Mouse (Mus musculus) midbrain, embryonic 10.5 days (tissue): ENCODE measurements around the gene Fam169b. TPM values are rescaled to one million over a fixed set of nuclear protein-coding genes. Genes with fewer than 3 reads are reported as not detected.
A peak's percentile ranks its signal among the peaks of the same experiment; 100 is the strongest.

ENCODE experiments used
- DNase-seq: peaks from one replicate; pipeline ENCODE4 v3.0.0-alpha.2; 2017; ENCODE audit warnings: low spot score
- H3K27ac ChIP-seq: fragments of 300-500 bp; sonication (generic); replicated peaks from 2 replicates; pipeline ENCODE4 v1.5.1; 2016; ENCODE audit warnings: mild to moderate bottlenecking
- H3K27me3 ChIP-seq: fragments of 300-500 bp; sonication (generic); 2 replicates; pipeline ENCODE4 v1.6.1; 2016; ENCODE audit warnings: low read depth, mild to moderate bottlenecking; ENCODE audit not compliant: poor library complexity, severe bottlenecking
- H3K36me3 ChIP-seq: fragments of 300-500 bp; sonication (generic); 2 replicates; pipeline ENCODE4 v1.6.1; 2016; ENCODE audit warnings: mild to moderate bottlenecking, moderate library complexity
- H3K4me1 ChIP-seq: fragments of 300-500 bp; sonication (generic); 2 replicates; pipeline ENCODE4 v1.6.1; 2016
- H3K4me3 ChIP-seq: fragments of 300-500 bp; sonication (generic); 2 replicates; pipeline ENCODE4 v1.5.1; 2016; ENCODE audit warnings: mild to moderate bottlenecking, moderate library complexity
- H3K9me3 ChIP-seq: fragments of 300-500 bp; sonication (generic); replicated peaks from 2 replicates; pipeline ENCODE4 v1.6.1; 2016; ENCODE audit warnings: mild to moderate bottlenecking
- WGBS: fragments of 180-500 bp; shearing (Covaris S2); methylation state at CpG from one replicate; pipeline ENCODE4 v1.1.7; 2016; 5-methylcytosine and 5-hydroxymethylcytosine counted together
- polyA plus RNA-seq: library from polyadenylated mRNA; unstranded; fragments of >200 nt; fragmentation: Nextera tagmentation; extraction: Ambion mirVana; gene quantifications from 2 replicates; pipeline ENCODE4 v1.2.1, GENCODE M21; 2016

Gene Fam169b
- polyA plus RNA-seq, 1 experiment from 2014 or later, result 0.30 TPM

DNA sequence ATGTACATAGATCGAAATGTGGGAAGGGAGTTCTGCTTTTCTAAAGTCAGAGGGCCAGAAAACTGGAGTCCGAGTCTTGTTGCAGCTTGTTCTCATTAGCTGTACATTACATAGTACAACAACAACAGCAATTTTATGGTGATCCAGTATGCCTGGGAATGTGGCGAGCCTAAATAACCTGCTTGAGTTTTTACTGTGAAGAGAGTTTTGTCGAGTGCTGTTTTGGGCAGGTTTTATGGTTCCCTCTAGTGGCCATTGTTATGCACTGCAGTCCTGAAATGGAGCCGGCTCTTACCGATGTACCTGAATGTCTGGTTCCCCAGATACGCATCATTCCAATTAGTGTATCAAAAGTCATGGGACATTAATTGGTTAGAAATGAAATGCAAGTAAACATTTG lies 83.8 kb downstream of the Fam169b start:
- no peaks in the 10 kb centered on the region; the same call in 1 of the 2 replicates for H3K4me1 ChIP-seq
- H3K36me3 ChIP-seq, result no peaks in the 10 kb centered on the region
- no peaks in the 10 kb centered on the region for H3K9me3 ChIP-seq
- WGBS, result 28% methylated on average over 7 of the region's 7 CpGs
- peak; percentile 57 for DNase-seq
- no peak overlapping the region for H3K4me3 ChIP-seq
- H3K27me3 ChIP-seq, result peaks cover 9% of the 10 kb centered on the region; the same call in 1 of the 2 replicates
- H3K27ac ChIP-seq, result no peak overlapping the region

DNA sequence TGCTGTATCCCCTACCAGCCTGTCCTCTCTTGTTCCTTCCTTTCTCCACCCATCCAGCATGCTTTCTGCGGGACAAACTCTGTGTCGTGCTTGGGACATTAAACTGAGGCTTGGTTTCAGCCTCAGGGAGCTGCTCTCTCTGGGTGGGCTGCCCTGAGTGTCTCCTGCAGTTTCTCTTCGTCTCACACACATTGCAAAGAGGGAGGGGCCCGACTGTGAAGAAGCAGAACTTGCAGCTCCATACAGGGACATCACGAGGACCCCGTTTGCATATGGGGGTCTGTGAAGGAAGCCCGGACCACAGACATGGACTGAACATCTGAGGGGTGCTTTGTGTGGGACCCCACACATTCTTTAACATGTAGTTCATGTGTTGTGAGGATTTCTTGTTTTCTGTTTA lies 89.0 kb downstream of the Fam169b start:
- no peak overlapping the region for H3K4me3 ChIP-seq
- 75% methylated on average over 7 of the region's 7 CpGs for WGBS
- H3K27ac ChIP-seq, result no peak overlapping the region
- peaks cover 9% of the 10 kb centered on the region; the same call in 1 of the 2 replicates for H3K27me3 ChIP-seq
- no peaks in the 10 kb centered on the region for H3K4me1 ChIP-seq
- no peaks in the 10 kb centered on the region for H3K36me3 ChIP-seq
- H3K9me3 ChIP-seq, result no peaks in the 10 kb centered on the region
- no peak for DNase-seq

DNA sequence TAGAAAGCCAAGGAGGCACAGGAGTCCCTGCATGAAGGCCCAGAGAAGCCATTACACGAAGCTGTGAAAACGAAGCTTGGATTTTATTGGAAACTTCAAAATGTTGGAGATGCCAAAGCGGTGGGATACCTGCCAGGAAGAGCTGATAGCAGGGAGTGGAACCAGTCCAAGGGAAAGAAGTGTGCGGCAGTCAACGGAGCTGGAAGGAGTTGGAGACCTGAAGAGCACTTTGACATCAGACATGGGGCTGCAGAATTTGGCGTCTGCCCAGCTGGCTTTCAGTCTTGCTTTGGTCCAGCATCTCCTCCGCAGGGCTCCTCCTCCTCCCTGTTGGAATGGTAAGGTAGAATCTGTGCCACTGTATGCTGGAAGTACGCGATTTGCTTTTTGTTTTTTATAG lies 92.1 kb downstream of the Fam169b start:
- H3K4me3 ChIP-seq, result no peak overlapping the region
- no peak for DNase-seq

GRCm38 (mm10) chr7:68368948-68369347 lies 95.3 kb downstream of the Fam169b start:
- 89% methylated on average over 12 of the region's 12 CpGs for WGBS
- H3K4me1 ChIP-seq, result peaks cover 9% of the 10 kb centered on the region; the same call in 1 of the 2 replicates
- no peaks in the 10 kb centered on the region for H3K9me3 ChIP-seq
- H3K27me3 ChIP-seq, result peaks cover 39% of the 10 kb centered on the region
- no peak overlapping the region for H3K27ac ChIP-seq
- no peak overlapping the region for H3K4me3 ChIP-seq
- no peaks in the 10 kb centered on the region for H3K36me3 ChIP-seq
- no peak for DNase-seq

More for the DNA sequence above, 92.1 kb downstream of the Fam169b start:
- Histone ChIP-seq H3K4me1 (peaks cover 9% of the 10 kb centered on the region; the same call in 1 of the 2 replicates), H3K27me3 (peaks cover 9% of the 10 kb centered on the region; the same call in 1 of the 2 replicates), H3K36me3 (no peaks in the 10 kb centered on the region), H3K27ac (no peak overlapping the region), H3K9me3 (no peaks in the 10 kb centered on the region)
- 89% methylated on average over 9 of the region's 9 CpGs for WGBS

- Histone ChIP-seq H3K9me3 (no peaks in the 10 kb centered on the region), H3K4me3 (peak overlapping the region; percentile 53), H3K27me3 (peaks cover 39% of the 10 kb centered on the region), H3K27ac (0 out of 2 replicates have a peak overlapping the region, but pooled peaks have one; percentile 9), H3K36me3 (no peaks in the 10 kb centered on the region), H3K4me1 (peaks cover 13% of the 10 kb centered on the region)
- peak; percentile 85 for DNase-seq
- 1% methylated on average over 12 of the region's 13 CpGs for WGBS
Observed at GRCm38 (mm10) chr7:68369694-68370093, 96.1 kb downstream of the Fam169b start.

DNA sequence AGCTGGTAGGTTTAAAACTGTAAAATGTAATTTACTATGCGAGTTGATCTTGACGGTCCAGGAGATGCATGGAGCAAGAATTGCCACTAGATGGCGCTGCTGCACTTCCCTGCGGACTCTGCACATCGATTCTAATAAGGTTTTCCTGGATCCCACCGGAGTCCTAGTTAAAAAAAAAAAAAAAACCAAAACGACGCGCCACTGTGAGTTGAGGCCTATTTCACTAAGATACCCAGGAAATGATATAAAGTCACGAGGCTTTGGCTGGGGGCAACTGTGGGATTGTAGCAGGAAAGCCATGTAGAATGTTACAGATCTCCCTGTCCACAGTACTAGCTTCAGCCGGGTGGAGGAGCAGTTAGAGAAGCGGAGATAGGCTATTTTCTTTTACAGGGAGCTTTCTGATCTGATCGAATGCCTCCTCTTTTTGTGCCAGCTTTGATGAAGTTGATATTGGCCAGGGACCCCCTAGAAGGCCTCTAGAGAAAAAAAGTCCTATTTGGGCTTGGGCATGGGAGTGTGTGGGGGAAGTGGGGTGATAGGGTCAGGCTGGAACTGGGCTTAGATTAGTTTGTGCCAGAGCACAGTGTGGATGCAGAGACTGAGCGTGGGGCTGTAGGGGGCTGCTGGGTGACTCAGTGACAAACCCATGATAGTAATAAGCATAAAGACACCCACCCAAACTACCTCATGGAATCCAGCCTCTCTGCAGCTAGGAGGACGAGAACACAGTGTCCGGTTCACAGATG lies 100.6 kb downstream of the Fam169b start:
- Histone ChIP-seq H3K4me3 (peak overlapping the region; percentile 39), H3K36me3 (no peaks in the 10 kb centered on the region), H3K4me1 (peaks cover 16% of the 10 kb centered on the region), H3K27me3 (peaks cover 43% of the 10 kb centered on the region), H3K27ac (no peak overlapping the region), H3K9me3 (no peaks in the 10 kb centered on the region)
- WGBS, result 19% methylated on average over 16 of the region's 16 CpGs
- peak; percentile 77 for DNase-seq

- Histone ChIP-seq H3K27me3 (no peaks in the 10 kb centered on the region), H3K36me3 (no peaks in the 10 kb centered on the region), H3K9me3 (no peaks in the 10 kb centered on the region), H3K27ac (no peak overlapping the region), H3K4me1 (peaks cover 5% of the 10 kb centered on the region; the same call in 1 of the 2 replicates), H3K4me3 (no peak overlapping the region)
- DNase-seq, result peak; percentile 26
- WGBS, result 43% methylated on average over 9 of the region's 9 CpGs
Observed at GRCm38 (mm10) chr7:68382187-68382586, 108.5 kb downstream of the Fam169b start.

DNA sequence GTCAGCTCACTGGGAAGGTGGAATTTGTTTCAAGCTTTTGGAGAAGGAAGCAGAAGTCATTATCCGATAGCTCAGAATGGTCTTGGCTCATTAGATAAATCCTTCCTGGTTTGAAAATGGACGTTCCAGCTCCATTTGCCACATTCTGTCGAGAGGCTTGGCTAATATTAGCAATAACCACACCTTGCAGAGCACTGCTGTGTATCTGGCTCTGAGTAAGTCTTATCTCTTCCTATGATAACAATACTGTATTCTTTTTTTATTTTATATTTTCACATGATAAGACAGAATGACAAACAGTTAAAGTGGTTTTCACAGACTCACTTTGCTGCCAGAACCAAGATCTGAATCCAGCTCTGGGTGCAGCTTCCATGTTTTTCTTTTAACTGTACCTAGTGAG lies 113.1 kb downstream of the Fam169b start:
- H3K27ac ChIP-seq, result no peak overlapping the region
- no peak overlapping the region for H3K4me3 ChIP-seq
- 88% methylated on average over 3 of the region's 3 CpGs for WGBS
- H3K4me1 ChIP-seq, result peaks cover 5% of the 10 kb centered on the region; the same call in 1 of the 2 replicates
- no peak for DNase-seq
- H3K9me3 ChIP-seq, result no peaks in the 10 kb centered on the region
- H3K27me3 ChIP-seq, result no peaks in the 10 kb centered on the region
- no peaks in the 10 kb centered on the region for H3K36me3 ChIP-seq

DNA sequence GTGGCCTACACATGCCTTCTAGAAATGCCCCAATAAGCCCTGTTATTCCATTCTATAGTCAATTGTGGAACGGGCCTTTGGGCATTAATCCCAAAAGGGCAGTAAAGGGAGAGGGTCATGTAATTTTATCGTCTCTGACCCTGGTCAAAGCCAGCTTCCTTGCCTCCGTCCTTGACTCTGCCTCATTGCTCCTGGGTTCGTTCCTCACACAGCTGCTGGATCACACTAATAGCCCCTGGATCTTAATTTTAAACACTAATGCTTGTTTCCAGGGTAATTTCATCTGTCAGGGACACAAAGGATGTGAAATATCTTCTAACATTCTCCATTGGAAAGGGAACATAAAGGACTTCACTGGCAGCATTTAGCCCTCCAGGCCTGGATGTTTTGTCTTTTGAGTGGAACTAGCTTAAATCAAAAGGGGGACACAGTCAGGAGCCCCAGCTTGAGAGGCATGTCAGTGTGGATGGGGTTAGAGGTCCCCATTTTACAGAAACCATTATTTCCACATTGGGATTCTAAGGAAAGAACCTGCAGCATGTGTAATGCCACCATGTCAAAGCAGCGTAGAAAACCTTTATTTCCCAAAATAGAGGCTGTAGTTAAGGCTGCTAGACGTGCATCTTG lies 122.2 kb downstream of the Fam169b start:
- Histone ChIP-seq H3K4me1 (0 out of 2 replicates have a peak, but pooled peaks cover 8% of the 10 kb centered on the region), H3K9me3 (no peaks in the 10 kb centered on the region), H3K36me3 (no peaks in the 10 kb centered on the region), H3K27ac (no peak overlapping the region), H3K4me3 (no peak overlapping the region), H3K27me3 (no peaks in the 10 kb centered on the region)
- no peak for DNase-seq
- 79% methylated on average over 6 of the region's 6 CpGs for WGBS

DNA sequence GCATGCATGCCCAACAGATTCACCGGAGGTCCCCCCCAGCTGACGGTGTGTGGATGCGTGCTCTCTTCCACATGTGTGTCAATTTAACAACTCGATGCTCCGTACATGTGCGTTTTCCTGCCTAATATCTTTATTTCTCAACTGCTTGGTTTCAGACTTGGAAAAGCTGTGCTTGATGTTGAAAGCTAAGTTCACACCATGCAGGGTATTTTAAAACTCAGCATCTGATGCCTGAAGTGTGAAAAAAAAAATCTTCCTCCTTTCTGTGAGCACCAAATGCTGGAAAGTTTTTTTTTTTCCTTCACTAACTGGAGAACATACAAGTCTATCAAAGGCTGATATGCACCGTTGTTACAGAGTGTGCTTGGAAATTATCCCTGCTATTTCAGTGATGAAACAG lies 126.9 kb downstream of the Fam169b start:
- no peaks in the 10 kb centered on the region for H3K9me3 ChIP-seq
- DNase-seq, result no peak
- H3K27ac ChIP-seq, result no peak overlapping the region
- no peaks in the 10 kb centered on the region for H3K27me3 ChIP-seq
- no peak overlapping the region for H3K4me3 ChIP-seq
- H3K4me1 ChIP-seq, result 0 out of 2 replicates have a peak, but pooled peaks cover 4% of the 10 kb centered on the region
- 95% methylated on average over 7 of the region's 7 CpGs for WGBS
- no peaks in the 10 kb centered on the region for H3K36me3 ChIP-seq

DNA sequence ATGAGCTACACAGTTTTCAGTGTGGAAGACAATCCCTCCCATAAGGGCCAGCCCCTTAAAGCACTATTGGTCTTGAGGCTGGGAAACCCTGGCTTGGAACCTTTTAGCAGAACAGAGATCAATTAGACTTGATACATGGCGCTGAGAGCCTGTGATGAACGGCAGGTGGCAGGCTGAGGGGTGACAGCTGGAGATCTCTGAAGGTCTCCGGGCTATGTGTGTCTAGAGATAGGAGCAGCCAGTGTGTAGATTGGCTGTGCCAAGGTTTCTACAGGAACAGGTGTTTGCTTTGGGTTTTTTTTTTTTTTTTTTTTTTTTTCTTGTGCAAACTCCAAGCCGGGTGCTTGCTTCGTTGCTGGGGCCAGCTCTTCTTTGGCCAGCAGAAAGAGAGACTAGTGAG lies 135.0 kb downstream of the Fam169b start:
- Histone ChIP-seq H3K4me3 (no peak overlapping the region), H3K36me3 (no peaks in the 10 kb centered on the region), H3K27me3 (no peaks in the 10 kb centered on the region), H3K27ac (no peak overlapping the region), H3K4me1 (no peaks in the 10 kb centered on the region), H3K9me3 (no peaks in the 10 kb centered on the region)
- no peak for DNase-seq
- WGBS, result 91% methylated on average over 5 of the region's 5 CpGs
